Mouse (Mus musculus): ENCODE results near the gene Mtif2. TPM values are rescaled to one million over a fixed set of nuclear protein-coding genes. Genes with fewer than 3 reads are reported as not detected.
A peak's percentile ranks its signal among the peaks of the same experiment; 100 is the strongest.
"Not testable (repeated sequence)": the region's sequence is repeated elsewhere in the genome, so short reads cannot be mapped to it uniquely, and the experiment has no call there.

The Mtif2 gene
- polyA plus RNA-seq, 1 experiment: 11.9 TPM

DNA sequence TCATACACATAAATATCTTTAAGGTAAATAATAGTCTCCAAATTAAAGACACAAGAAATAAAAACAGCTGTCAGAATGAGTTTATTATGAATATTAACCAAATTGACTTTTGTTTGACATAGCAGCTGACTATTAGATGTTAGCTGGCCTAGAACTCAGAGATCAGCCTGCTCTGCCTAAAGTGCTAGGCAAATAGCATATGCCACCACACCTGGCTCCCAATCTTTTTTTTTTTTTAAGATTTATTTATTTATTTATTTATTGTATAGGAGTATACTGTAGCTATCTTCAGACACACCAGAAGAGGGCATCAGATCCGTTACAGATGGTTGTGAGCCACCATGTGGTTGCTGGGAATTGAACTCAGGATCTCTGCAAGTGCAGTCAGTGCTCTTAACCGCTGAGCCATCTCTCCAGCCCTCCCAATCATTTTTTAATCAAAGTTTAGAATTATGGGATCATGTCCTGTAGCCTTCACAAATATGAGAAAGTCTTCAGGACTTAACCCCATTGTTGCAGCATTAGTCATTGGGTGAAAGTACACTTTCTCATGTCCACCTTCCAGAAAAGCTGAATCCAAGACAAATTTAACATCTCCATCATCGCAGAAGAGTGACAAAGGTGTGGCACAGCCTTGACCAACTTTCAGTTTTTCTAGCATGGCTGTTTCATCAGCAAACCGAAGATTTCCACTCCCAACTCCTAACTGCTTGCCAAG lies 13.2 kb upstream of the Mtif2 start:
- Histone ChIP-seq H3K4me1 (ENCODE audit: control insufficient read depth, insufficient read depth, low read length) (peaks cover 3% of the 10 kb centered on the region; the same call in 1 of the 2 replicates), H3K27me3 (ENCODE audit: control insufficient read depth, insufficient read depth, low read length) (no peaks in the 10 kb centered on the region), H3K36me3 (ENCODE audit: control insufficient read depth, insufficient read depth, low read length) (no peaks in the 10 kb centered on the region), H3K27ac (ENCODE audit: control insufficient read depth, insufficient read depth, low read depth, low read length) (no peak overlapping the region), H3K4me3 (ENCODE audit: control insufficient read depth, low read depth, low read length) (no peak overlapping the region)
- TF ChIP-seq POLR2A (IDR thresholded peaks at IDR 0.05; ENCODE audit: control insufficient read depth, low read depth, low read length): no peak

GRCm38 (mm10) chr11:29514325-29514681 lies 11.9 kb upstream of the Mtif2 start:
- peak overlapping the region; percentile 88 for H3K4me3 ChIP-seq (ENCODE audit: control insufficient read depth, low read depth, low read length)
- H3K27me3 ChIP-seq (ENCODE audit: control insufficient read depth, insufficient read depth, low read length): no peaks in the 10 kb centered on the region
- peak overlapping the region; percentile 69 for H3K27ac ChIP-seq (ENCODE audit: control insufficient read depth, insufficient read depth, low read depth, low read length)
- H3K36me3 ChIP-seq (ENCODE audit: control insufficient read depth, insufficient read depth, low read length): no peaks in the 10 kb centered on the region
- H3K4me1 ChIP-seq (ENCODE audit: control insufficient read depth, insufficient read depth, low read length): peaks cover 3% of the 10 kb centered on the region; the same call in 1 of the 2 replicates
- TF ChIP-seq POLR2A (IDR thresholded peaks at IDR 0.05; ENCODE audit: control insufficient read depth, low read depth, low read length) (no peak), CTCF (IDR thresholded peaks at IDR 0.05; ENCODE audit: control insufficient read depth, insufficient read depth, insufficient replicate concordance, low read depth, low read length) (no peak)

GRCm38 (mm10) chr11:29514682-29515412 lies 11.4 kb upstream of the Mtif2 start, which contains the start of gene Prorsd1:
TSS of gene Prorsd1 (minus strand) at chr11:29515033.
- no peaks in the 10 kb centered on the region for H3K27me3 ChIP-seq (ENCODE audit: control insufficient read depth, insufficient read depth, low read length)
- TF ChIP-seq CTCF (IDR thresholded peaks at IDR 0.05; ENCODE audit: control insufficient read depth, insufficient read depth, insufficient replicate concordance, low read depth, low read length) (no peak), POLR2A (IDR thresholded peaks at IDR 0.05; ENCODE audit: control insufficient read depth, low read depth, low read length) (peak; percentile 87)
- peak within 1 kb of the TSS; percentile 88 for H3K4me3 ChIP-seq (ENCODE audit: control insufficient read depth, low read depth, low read length)
- peak within 1 kb of the TSS; percentile 69 for H3K27ac ChIP-seq (ENCODE audit: control insufficient read depth, insufficient read depth, low read depth, low read length)
- peaks cover 3% of the 10 kb centered on the region; the same call in 1 of the 2 replicates for H3K4me1 ChIP-seq (ENCODE audit: control insufficient read depth, insufficient read depth, low read length)
- H3K36me3 ChIP-seq (ENCODE audit: control insufficient read depth, insufficient read depth, low read length): no peaks in the 10 kb centered on the region

GRCm38 (mm10) chr11:29538201-29538600 lies 12.0 kb downstream of the Mtif2 start:
- H3K4me3 ChIP-seq (ENCODE audit: control insufficient read depth, low read depth, low read length): no peak overlapping the region
- no peak for TF ChIP-seq CTCF (IDR thresholded peaks at IDR 0.05; ENCODE audit: control insufficient read depth, insufficient read depth, insufficient replicate concordance, low read depth, low read length)
- no peak for TF ChIP-seq POLR2A (IDR thresholded peaks at IDR 0.05; ENCODE audit: control insufficient read depth, low read depth, low read length)

DNA sequence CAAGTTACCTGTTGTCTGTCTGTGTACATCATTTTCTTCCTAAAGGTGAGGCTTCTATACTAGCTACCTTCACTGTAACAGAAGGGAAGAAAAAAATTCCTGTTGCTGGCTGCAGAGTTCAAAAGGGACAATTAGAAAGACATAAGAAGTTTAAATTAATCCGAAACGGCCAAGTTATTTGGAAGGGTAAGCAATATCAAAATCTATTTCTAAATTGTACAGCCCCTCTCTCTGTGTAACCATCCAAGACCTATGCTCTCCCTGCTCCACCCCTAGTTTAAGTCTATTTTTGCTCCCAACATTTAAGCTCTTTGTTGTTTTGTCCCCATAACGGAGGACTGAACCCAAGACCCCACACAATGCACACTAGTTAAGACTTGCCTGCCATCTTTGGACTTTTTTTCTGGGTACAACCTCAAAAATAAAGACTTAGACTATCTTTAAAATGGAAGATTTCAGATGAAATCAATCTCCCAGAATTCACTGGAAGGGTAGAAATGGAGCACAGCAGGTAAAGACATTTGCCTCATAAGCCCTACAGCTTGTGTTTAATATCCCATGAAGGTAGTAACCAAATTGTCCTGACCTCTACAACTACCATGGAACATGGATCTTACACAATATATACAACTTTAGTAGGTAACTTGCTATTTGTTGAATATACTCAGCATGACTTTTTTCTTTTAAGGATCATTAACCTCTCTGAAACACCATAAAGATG lies 18.2 kb downstream of the Mtif2 start:
- H3K27ac ChIP-seq (ENCODE audit: control insufficient read depth, insufficient read depth, low read depth, low read length): no peak overlapping the region
- H3K36me3 ChIP-seq (ENCODE audit: control insufficient read depth, insufficient read depth, low read length): no peaks in the 10 kb centered on the region; the same call in 1 of the 2 replicates
- no peaks in the 10 kb centered on the region for H3K27me3 ChIP-seq (ENCODE audit: control insufficient read depth, insufficient read depth, low read length)
- no peak overlapping the region for H3K4me3 ChIP-seq (ENCODE audit: control insufficient read depth, low read depth, low read length)
- no peak for TF ChIP-seq CTCF (IDR thresholded peaks at IDR 0.05; ENCODE audit: control insufficient read depth, insufficient read depth, insufficient replicate concordance, low read depth, low read length)
- TF ChIP-seq POLR2A (IDR thresholded peaks at IDR 0.05; ENCODE audit: control insufficient read depth, low read depth, low read length): no peak
- H3K4me1 ChIP-seq (ENCODE audit: control insufficient read depth, insufficient read depth, low read length): no peaks in the 10 kb centered on the region

More at GRCm38 (mm10) chr11:29538201-29538600, 12.0 kb downstream of the Mtif2 start:
- Histone ChIP-seq H3K27me3 (ENCODE audit: control insufficient read depth, insufficient read depth, low read length) (no peaks in the 10 kb centered on the region), H3K27ac (ENCODE audit: control insufficient read depth, insufficient read depth, low read depth, low read length) (no peak overlapping the region), H3K36me3 (ENCODE audit: control insufficient read depth, insufficient read depth, low read length) (peaks cover 2% of the 10 kb centered on the region), H3K4me1 (ENCODE audit: control insufficient read depth, insufficient read depth, low read length) (no peaks in the 10 kb centered on the region)

- H3K27me3 ChIP-seq (ENCODE audit: control insufficient read depth, insufficient read depth, low read length); H3K4me3 ChIP-seq (ENCODE audit: control insufficient read depth, low read depth, low read length); H3K36me3 ChIP-seq (ENCODE audit: control insufficient read depth, insufficient read depth, low read length); H3K4me1 ChIP-seq (ENCODE audit: control insufficient read depth, insufficient read depth, low read length); H3K27ac ChIP-seq (ENCODE audit: control insufficient read depth, insufficient read depth, low read depth, low read length): not testable (repeated sequence)
Measured at GRCm38 (mm10) chr11:29545150-29545752, 19.0 kb downstream of the Mtif2 start.

GRCm38 (mm10) chr11:29546297-29546696 lies 20.1 kb downstream of the Mtif2 start:
- not testable (repeated sequence) for H3K4me1 ChIP-seq (ENCODE audit: control insufficient read depth, insufficient read depth, low read length); H3K27me3 ChIP-seq (ENCODE audit: control insufficient read depth, insufficient read depth, low read length); H3K27ac ChIP-seq (ENCODE audit: control insufficient read depth, insufficient read depth, low read depth, low read length); H3K36me3 ChIP-seq (ENCODE audit: control insufficient read depth, insufficient read depth, low read length)
- peak overlapping the region; percentile 1; the same call in 1 of the 2 replicates for H3K4me3 ChIP-seq (ENCODE audit: control insufficient read depth, low read depth, low read length)
